9 mouse cellular contexts compared by ENCODE assay signal in the genomic region with DNA sequence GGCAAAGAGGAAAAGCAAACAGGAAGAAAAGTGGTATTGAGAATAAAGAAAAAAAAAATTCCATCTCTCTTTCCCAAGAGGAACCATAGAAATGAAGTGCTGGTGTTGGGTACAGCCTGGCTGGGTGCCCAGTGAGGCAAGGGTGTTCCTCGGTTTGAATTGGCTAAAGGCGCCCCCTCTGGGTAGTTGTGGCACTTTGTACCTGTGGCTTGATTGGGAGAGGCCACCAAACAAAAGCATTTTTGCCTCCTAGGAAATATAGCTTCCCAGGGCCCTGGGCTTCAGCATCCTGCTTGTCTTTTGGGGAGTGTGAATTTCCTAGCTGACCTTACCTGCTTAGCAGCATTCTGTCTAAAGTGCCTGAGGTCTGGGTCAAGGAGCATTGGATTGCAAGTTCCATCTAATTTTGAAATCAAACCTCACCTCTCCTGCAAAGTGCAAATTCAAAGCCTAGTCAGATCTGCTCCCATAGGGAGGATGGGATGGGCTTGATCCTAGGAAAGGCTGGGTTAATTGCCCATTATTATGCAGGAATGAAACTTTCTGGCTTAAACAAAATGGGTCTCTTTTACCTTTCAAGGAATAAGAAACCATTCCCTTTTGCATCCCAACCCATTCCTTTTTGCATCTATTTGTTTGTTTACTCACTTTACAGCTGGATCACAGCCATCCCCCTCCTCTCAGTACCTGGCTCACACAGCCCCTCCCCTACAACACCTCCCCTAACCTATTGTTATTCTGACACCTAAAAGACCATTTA.
DNase-seq lines count a peak whose midpoint lies in the region; ATAC-seq and TF ChIP-seq lines count a peak whose summit lies in the region.
"Had no signal": no experiment of that assay in that cellular context is flagged by ENCODE, and none has a peak within 500 bp of the region (broad histone marks: within the 10 kb centered on the region; RNA-seq: fewer than 3 reads in every experiment).

No protein-coding gene starts in this region.

- ATAC-seq in kidney, embryonic 14.5 days (ENCODE audit: low FRiP score, low TSS enrichment): no peak
- ATAC-seq in liver, postnatal 0 days: no peak
- no peak for ATAC-seq in monocyte, adult 5-6 weeks (replicated peaks; ENCODE audit: insufficient number of reproducible peaks, low FRiP score, low TSS enrichment, poor library complexity, severe bottlenecking)

- no peak overlapping the region for H3K27ac ChIP-seq in kidney, embryonic 14.5 days (ENCODE audit: low read depth, low read length)
- H3K27ac ChIP-seq in liver, postnatal 0 days (ENCODE audit: low read depth): no peak overlapping the region
- H3K27ac ChIP-seq: limb, embryonic 15.5 days had no signal

- H3K27me3 ChIP-seq in kidney, embryonic 14.5 days (ENCODE audit: control insufficient read depth, insufficient read depth, low read length): no peaks in the 10 kb centered on the region
- H3K27me3 ChIP-seq in liver, postnatal 0 days (ENCODE audit: insufficient read depth, low read length): no peaks in the 10 kb centered on the region
- H3K27me3 ChIP-seq: limb, embryonic 15.5 days had no signal

- peak; percentile 20; the same call in 1 of the 2 replicates for TF ChIP-seq CTCF in liver, postnatal 0 days (IDR thresholded peaks at IDR 0.05; ENCODE audit: low read depth)

- H3K9me3 ChIP-seq in kidney, embryonic 14.5 days (ENCODE audit: control insufficient read depth, low read length): no peaks in the 10 kb centered on the region
- no peaks in the 10 kb centered on the region for H3K9me3 ChIP-seq in liver, postnatal 0 days (ENCODE audit: low read length)
- H3K9me3 ChIP-seq: limb, embryonic 15.5 days had no signal

- no peak overlapping the region for H3K4me3 ChIP-seq in kidney, embryonic 14.5 days (ENCODE audit: low read length)
- no peak overlapping the region for H3K4me3 ChIP-seq in liver, postnatal 0 days (ENCODE audit: low read depth, low read length)
- H3K4me3 ChIP-seq: limb, embryonic 15.5 days had no signal

- 10% methylated on average over 2 of the region's 2 CpGs for WGBS in kidney, embryonic 14.5 days
- WGBS in liver, postnatal 0 days (ENCODE audit: insufficient replicate concordance): 20% methylated on average over 2 of the region's 2 CpGs

- H3K4me1 ChIP-seq in kidney, embryonic 14.5 days (ENCODE audit: control insufficient read depth, insufficient read depth, low read length): no peaks in the 10 kb centered on the region
- H3K4me1 ChIP-seq in liver, postnatal 0 days (ENCODE audit: insufficient read depth): no peaks in the 10 kb centered on the region
- H3K4me1 ChIP-seq: limb, embryonic 15.5 days had no signal

- H3K36me3 ChIP-seq in kidney, embryonic 14.5 days (ENCODE audit: control insufficient read depth, insufficient read depth, low read length): no peaks in the 10 kb centered on the region
- H3K36me3 ChIP-seq in liver, postnatal 0 days (replicated peaks; ENCODE audit: insufficient read depth, low read length): no peaks in the 10 kb centered on the region
- H3K36me3 ChIP-seq: limb, embryonic 15.5 days had no signal

- DNase-seq in kidney, adult 11 months: peak; percentile 30
- peak; percentile 51 for DNase-seq in NIH3T3 (ENCODE audit: low read depth)
- peak; percentile 12 for DNase-seq in brain, adult 2 months (ENCODE audit: low read depth, low spot score)
- peak; percentile 54 for DNase-seq in liver, postnatal 0 days
- peak; percentile 32 for DNase-seq in urinary bladder, postnatal 25 days (ENCODE audit: low spot score)
- DNase-seq in yolk sac, embryonic 10.5 days (ENCODE audit: low spot score): no peak

- H3K9ac ChIP-seq in kidney, embryonic 14.5 days (ENCODE audit: low read depth, low read length): no peak overlapping the region
- no peak overlapping the region for H3K9ac ChIP-seq in liver, postnatal 0 days (replicated peaks)
- H3K9ac ChIP-seq: limb, embryonic 15.5 days had no signal

- H3K4me2 ChIP-seq in kidney, embryonic 14.5 days (replicated peaks; ENCODE audit: low read depth, low read length): no peak overlapping the region
- no peak overlapping the region for H3K4me2 ChIP-seq in liver, postnatal 0 days (ENCODE audit: low read depth, low read length)
- H3K4me2 ChIP-seq: limb, embryonic 15.5 days had no signal

- no peak for TF ChIP-seq EP300 in liver, postnatal 0 days (IDR thresholded peaks at IDR 0.05; ENCODE audit: low read depth)
